Mouse (Mus musculus): ENCODE measurements at regions not wholly inside any gene's neighbourhood (a gene's known extent, or its start where the extent isn't known, plus 50 kb on each side); places are given as distances from the start of the nearest gene placed in this dataset.

DNA sequence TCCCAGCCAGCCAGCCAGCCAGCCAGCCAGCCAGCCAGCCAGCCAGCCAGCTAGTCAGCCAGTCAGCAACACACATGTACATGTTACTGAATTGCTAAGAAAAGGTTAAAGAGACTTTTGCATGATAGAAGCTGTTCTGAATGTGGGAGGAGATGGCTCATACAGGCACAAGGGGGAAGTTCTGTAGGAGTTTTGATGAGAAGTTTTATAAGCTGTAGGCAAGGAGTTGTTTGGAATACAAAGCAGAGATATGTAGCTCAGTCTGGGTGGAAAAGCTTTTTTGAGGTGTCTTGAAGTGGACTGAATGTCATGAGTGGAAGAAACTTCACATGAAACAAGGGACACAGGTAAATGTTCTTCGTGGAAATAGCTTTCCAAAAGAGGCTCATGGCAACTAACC is 157.8 kb upstream of the Slc39a10 start:
- H3K27ac ChIP-seq (ENCODE audit: insufficient read depth, low read length), result no peak overlapping the region
- H3K9ac ChIP-seq (ENCODE audit: low read depth, poor library complexity, severe bottlenecking), result no peak overlapping the region
- no peak overlapping the region for H3K4me3 ChIP-seq (ENCODE audit: low read depth, low read length)
- H3K36me3 ChIP-seq (ENCODE audit: control insufficient read depth, insufficient read depth, low read length, poor library complexity, severe bottlenecking), result no peaks in the 10 kb centered on the region
- no peak for TF ChIP-seq EP300 (IDR thresholded peaks at IDR 0.05; ENCODE audit: insufficient read depth, low read depth, low read length)
- TF ChIP-seq POLR2A (IDR thresholded peaks at IDR 0.05; ENCODE audit: insufficient read depth, low read length), result no peak
- TF ChIP-seq CTCF (IDR thresholded peaks at IDR 0.05; ENCODE audit: low read depth, low read length), result no peak
- H3K4me1 ChIP-seq (ENCODE audit: control insufficient read depth, insufficient read depth, low read length), result no peaks in the 10 kb centered on the region
- H3K9me3 ChIP-seq (replicated peaks; ENCODE audit: control insufficient read depth, insufficient read depth, low read length, poor library complexity, severe bottlenecking), result no peaks in the 10 kb centered on the region
- no peaks in the 10 kb centered on the region for H3K27me3 ChIP-seq (ENCODE audit: control insufficient read depth, insufficient read depth, low read length, poor library complexity, severe bottlenecking)

DNA sequence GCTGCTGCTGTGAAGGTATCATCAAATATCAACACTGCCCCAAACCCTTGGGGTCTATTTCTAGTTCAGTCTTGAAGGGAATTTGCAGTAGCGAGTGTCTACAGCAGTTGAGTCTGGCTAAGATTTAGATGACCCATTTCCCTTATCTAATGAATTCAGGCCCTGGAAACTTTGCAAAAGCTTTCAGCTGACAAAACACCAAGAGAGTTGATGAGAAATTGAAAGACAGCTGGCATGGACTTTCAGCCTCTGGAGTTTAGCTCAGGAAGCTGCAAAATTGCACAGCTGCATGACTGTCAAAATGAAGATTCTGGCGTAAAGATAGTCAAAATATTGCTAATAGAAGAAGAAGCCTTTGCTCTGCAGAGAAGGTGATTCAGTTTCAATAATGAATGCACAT is 144.9 kb upstream of the Slc39a10 start:
- Histone ChIP-seq H3K4me3 (ENCODE audit: low read depth, low read length) (no peak overlapping the region), H3K4me1 (ENCODE audit: control insufficient read depth, insufficient read depth, low read length) (no peaks in the 10 kb centered on the region), H3K27ac (ENCODE audit: insufficient read depth, low read length) (no peak overlapping the region), H3K9me3 (replicated peaks; ENCODE audit: control insufficient read depth, insufficient read depth, low read length, poor library complexity, severe bottlenecking) (no peaks in the 10 kb centered on the region), H3K27me3 (ENCODE audit: control insufficient read depth, insufficient read depth, low read length, poor library complexity, severe bottlenecking) (no peaks in the 10 kb centered on the region), H3K36me3 (ENCODE audit: control insufficient read depth, insufficient read depth, low read length, poor library complexity, severe bottlenecking) (no peaks in the 10 kb centered on the region), H3K9ac (ENCODE audit: low read depth, poor library complexity, severe bottlenecking) (no peak overlapping the region)
- TF ChIP-seq EP300 (IDR thresholded peaks at IDR 0.05; ENCODE audit: insufficient read depth, low read depth, low read length) (no peak), POLR2A (IDR thresholded peaks at IDR 0.05; ENCODE audit: insufficient read depth, low read length) (no peak), CTCF (IDR thresholded peaks at IDR 0.05; ENCODE audit: low read depth, low read length) (no peak)

DNA sequence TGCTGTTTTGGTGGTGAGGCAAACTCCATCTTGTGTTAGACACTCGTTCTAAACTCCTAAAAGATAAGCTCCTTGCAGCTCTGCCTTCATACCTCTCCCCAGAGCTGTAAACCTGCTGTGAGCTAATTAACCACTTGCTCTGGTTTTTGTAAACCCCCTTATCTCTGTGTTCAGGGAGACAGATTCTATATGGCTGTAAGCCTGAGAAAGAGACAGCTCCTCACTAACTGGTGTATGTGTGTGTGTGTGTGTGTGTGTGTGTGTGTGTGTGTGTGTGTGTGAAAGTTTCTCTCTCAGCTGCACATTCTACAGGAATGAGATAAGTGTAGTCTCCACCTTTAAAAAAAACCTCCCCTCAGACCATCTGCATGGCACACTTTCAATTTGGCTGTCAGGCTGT is 126.7 kb upstream of the Slc39a10 start:
- H3K4me3 ChIP-seq (ENCODE audit: low read depth, low read length), result no peak overlapping the region
- no peaks in the 10 kb centered on the region for H3K4me1 ChIP-seq (ENCODE audit: control insufficient read depth, insufficient read depth, low read length)
- TF ChIP-seq POLR2A (IDR thresholded peaks at IDR 0.05; ENCODE audit: insufficient read depth, low read length), result no peak
- H3K27ac ChIP-seq (ENCODE audit: insufficient read depth, low read length), result no peak overlapping the region
- no peaks in the 10 kb centered on the region for H3K36me3 ChIP-seq (ENCODE audit: control insufficient read depth, insufficient read depth, low read length, poor library complexity, severe bottlenecking)
- no peak overlapping the region for H3K9ac ChIP-seq (ENCODE audit: low read depth, poor library complexity, severe bottlenecking)
- peaks cover 8% of the 10 kb centered on the region; the same call in 1 of the 2 replicates for H3K9me3 ChIP-seq (replicated peaks; ENCODE audit: control insufficient read depth, insufficient read depth, low read length, poor library complexity, severe bottlenecking)
- no peaks in the 10 kb centered on the region for H3K27me3 ChIP-seq (ENCODE audit: control insufficient read depth, insufficient read depth, low read length, poor library complexity, severe bottlenecking)

DNA sequence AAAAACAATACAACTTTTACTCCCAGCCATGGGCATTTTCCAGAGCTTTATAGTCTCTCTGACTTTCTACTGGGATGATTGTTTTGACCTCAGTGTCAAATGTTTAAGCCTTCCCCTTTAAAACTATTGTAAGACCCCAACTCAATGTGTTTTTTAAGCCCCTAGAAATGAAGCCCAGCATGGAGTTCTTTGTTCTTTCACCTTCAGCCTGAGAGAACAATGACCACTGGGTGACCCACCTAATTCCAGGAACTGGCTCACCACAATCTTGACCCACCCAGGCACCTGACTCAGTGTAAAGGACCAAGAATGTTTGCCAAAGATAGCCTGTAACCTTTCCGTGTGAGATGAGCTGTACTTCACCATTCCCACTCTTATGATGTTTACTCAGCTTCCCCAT is 121.9 kb upstream of the Slc39a10 start:
- H3K4me1 ChIP-seq (ENCODE audit: control insufficient read depth, insufficient read depth, low read length), result no peaks in the 10 kb centered on the region
- H3K9me3 ChIP-seq (replicated peaks; ENCODE audit: control insufficient read depth, insufficient read depth, low read length, poor library complexity, severe bottlenecking), result peaks cover 13% of the 10 kb centered on the region
- H3K9ac ChIP-seq (ENCODE audit: low read depth, poor library complexity, severe bottlenecking), result no peak overlapping the region
- TF ChIP-seq CTCF (IDR thresholded peaks at IDR 0.05; ENCODE audit: low read depth, low read length) (no peak), EP300 (IDR thresholded peaks at IDR 0.05; ENCODE audit: insufficient read depth, low read depth, low read length) (no peak), POLR2A (IDR thresholded peaks at IDR 0.05; ENCODE audit: insufficient read depth, low read length) (no peak)
- H3K4me3 ChIP-seq (ENCODE audit: low read depth, low read length), result no peak overlapping the region
- no peak overlapping the region for H3K27ac ChIP-seq (ENCODE audit: insufficient read depth, low read length)
- H3K36me3 ChIP-seq (ENCODE audit: control insufficient read depth, insufficient read depth, low read length, poor library complexity, severe bottlenecking), result no peaks in the 10 kb centered on the region
- no peaks in the 10 kb centered on the region for H3K27me3 ChIP-seq (ENCODE audit: control insufficient read depth, insufficient read depth, low read length, poor library complexity, severe bottlenecking)

DNA sequence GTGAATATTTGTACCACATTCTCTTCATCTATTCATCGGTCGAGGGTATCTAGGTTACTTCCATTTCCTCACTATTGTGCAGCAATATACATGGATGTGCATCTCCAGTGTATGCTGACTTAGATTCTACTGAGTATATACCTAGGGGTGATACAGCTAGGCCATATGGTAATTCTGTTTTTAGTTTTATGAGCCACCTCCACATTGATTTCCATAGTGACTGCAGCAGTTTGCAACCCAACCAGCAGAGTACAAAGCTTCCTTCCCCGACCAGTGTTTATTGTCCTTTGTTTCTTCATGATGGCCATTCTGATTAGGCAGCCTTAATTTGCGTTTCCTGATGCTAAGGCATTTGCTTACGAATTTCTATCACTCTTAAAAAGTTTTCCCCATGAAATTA is 111.1 kb upstream of the Slc39a10 start:
- no peak overlapping the region for H3K27ac ChIP-seq (ENCODE audit: insufficient read depth, low read length)
- H3K9me3 ChIP-seq (replicated peaks; ENCODE audit: control insufficient read depth, insufficient read depth, low read length, poor library complexity, severe bottlenecking), result no peaks in the 10 kb centered on the region; the same call in 1 of the 2 replicates
- no peak overlapping the region for H3K9ac ChIP-seq (ENCODE audit: low read depth, poor library complexity, severe bottlenecking)
- no peaks in the 10 kb centered on the region for H3K4me1 ChIP-seq (ENCODE audit: control insufficient read depth, insufficient read depth, low read length)
- TF ChIP-seq EP300 (IDR thresholded peaks at IDR 0.05; ENCODE audit: insufficient read depth, low read depth, low read length), result no peak
- TF ChIP-seq POLR2A (IDR thresholded peaks at IDR 0.05; ENCODE audit: insufficient read depth, low read length), result no peak
- TF ChIP-seq CTCF (IDR thresholded peaks at IDR 0.05; ENCODE audit: low read depth, low read length), result no peak
- H3K27me3 ChIP-seq (ENCODE audit: control insufficient read depth, insufficient read depth, low read length, poor library complexity, severe bottlenecking), result no peaks in the 10 kb centered on the region
- H3K4me3 ChIP-seq (ENCODE audit: low read depth, low read length), result no peak overlapping the region
- no peaks in the 10 kb centered on the region for H3K36me3 ChIP-seq (ENCODE audit: control insufficient read depth, insufficient read depth, low read length, poor library complexity, severe bottlenecking)

DNA sequence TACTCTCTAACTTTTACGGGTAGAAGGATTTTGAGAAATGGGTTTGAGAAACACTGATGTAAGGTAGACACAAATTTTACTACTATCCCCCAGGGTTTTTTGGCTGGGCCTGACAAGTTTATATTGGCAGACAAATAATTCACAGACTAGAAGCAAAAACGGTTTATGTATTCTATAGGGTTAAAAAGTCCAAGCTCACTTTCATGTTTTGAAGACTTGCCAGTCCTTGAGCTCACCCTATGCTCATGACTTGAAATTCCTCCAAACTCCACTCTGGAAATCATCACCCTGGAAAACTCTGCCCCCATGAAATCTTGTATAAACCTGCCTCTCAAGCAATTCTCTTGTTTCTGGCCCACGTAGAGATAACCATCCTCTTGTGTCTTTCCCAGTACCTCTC is 106.7 kb upstream of the Slc39a10 start:
- no peaks in the 10 kb centered on the region for H3K36me3 ChIP-seq (ENCODE audit: control insufficient read depth, insufficient read depth, low read length, poor library complexity, severe bottlenecking)
- no peaks in the 10 kb centered on the region for H3K27me3 ChIP-seq (ENCODE audit: control insufficient read depth, insufficient read depth, low read length, poor library complexity, severe bottlenecking)
- no peaks in the 10 kb centered on the region for H3K4me1 ChIP-seq (ENCODE audit: control insufficient read depth, insufficient read depth, low read length)
- no peak overlapping the region for H3K27ac ChIP-seq (ENCODE audit: insufficient read depth, low read length)
- no peaks in the 10 kb centered on the region; the same call in 1 of the 2 replicates for H3K9me3 ChIP-seq (replicated peaks; ENCODE audit: control insufficient read depth, insufficient read depth, low read length, poor library complexity, severe bottlenecking)
- no peak overlapping the region for H3K9ac ChIP-seq (ENCODE audit: low read depth, poor library complexity, severe bottlenecking)
- TF ChIP-seq POLR2A (IDR thresholded peaks at IDR 0.05; ENCODE audit: insufficient read depth, low read length) (no peak), CTCF (IDR thresholded peaks at IDR 0.05; ENCODE audit: low read depth, low read length) (no peak), EP300 (IDR thresholded peaks at IDR 0.05; ENCODE audit: insufficient read depth, low read depth, low read length) (no peak)
- H3K4me3 ChIP-seq (ENCODE audit: low read depth, low read length), result no peak overlapping the region

Measured in ES-Bruce4 (cell line).